Mouse (Mus musculus): ENCODE data around the gene Isoc2a.
A peak's percentile ranks its signal among the peaks of the same experiment; 100 is the strongest.
"Not testable (repeated sequence)": the region's sequence is repeated elsewhere in the genome, so short reads cannot be mapped to it uniquely, and the experiment has no call there.

Gene Isoc2a

DNA sequence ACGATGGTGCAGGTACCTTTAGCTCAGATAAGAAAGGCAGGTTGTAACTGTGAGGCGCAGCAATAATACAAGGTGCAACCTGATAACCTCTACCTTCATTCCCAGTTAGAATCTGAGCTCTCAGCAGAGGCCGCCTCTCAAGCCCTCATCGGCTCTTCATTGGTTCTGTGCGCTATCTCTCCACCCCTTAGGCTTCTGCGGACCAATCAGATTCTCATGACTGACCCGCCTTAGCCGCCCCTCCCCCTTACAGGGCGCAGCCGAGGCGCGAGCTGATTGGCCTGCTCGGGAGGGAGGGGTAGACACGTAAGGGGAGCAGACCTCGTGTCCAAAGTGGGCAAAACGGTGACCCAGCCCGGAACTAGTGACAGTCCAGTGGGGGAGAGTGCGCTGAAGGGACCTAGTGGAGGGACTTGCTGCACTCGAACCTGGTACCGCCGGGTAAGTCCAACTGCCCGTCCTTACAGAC is at the start of gene Isoc2a:
Gene Isoc2a (plus strand): TSS at position 401 of the 469 bp plus-strand sequence.
- DNase-seq (ENCODE audit: low read depth, low spot score), result peak; percentile 97

DNA sequence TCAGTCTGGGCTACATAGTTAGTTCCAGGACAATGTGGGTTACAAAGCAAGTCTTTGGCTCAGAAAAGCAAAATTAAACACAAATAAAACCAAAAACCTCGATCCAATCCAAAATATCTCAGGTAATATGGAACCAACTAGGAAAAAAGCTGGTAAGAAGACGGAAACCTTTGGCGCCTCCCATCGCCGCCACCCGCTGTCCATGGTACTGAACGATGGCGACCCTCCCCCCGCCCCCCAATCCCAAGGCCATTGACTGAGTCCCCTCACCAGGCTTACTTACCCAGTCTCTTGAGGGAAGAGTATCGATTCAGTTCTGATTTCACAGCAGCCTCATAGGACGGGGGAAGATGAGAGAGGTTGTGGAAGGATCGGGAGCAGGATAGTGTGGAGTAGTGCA is 46.5 kb upstream of the Isoc2a start:
- no peak for DNase-seq (ENCODE audit: low read depth, low spot score)

DNA sequence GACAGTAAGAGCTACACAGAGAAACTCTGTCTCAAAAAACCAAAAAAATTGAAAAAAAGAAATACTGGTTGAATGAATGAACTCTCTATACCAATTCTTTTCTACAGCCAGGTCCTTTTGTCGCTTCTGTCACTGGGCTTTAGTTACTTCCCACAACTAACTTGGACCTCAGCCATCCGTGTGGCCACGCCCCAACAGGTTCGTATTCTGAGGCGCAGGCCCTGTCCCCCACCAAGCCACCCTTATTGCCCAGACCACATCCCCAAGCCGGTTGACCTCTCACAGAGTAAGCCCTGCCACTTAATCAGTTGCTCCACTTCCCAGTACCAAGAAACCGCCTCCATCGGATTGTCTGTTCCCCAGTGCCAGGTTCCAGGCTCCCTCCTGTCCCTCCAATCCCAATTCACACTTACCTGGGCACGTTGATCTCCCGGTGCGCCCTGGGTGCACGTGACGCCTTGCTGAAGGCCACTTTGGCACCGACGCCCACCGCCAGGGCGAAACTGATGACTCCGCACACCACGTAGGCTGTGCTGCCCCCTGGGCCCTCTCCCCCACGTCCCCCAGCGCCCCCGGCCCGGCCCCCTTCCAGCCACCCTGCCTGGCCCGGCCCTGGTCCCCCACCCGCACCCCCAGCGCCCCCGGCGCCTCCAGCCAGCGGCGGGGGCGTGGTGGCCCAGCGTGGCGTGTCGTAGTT is 41.2 kb upstream of the Isoc2a start:
- peak; percentile 72 for DNase-seq (ENCODE audit: low read depth, low spot score)

DNA sequence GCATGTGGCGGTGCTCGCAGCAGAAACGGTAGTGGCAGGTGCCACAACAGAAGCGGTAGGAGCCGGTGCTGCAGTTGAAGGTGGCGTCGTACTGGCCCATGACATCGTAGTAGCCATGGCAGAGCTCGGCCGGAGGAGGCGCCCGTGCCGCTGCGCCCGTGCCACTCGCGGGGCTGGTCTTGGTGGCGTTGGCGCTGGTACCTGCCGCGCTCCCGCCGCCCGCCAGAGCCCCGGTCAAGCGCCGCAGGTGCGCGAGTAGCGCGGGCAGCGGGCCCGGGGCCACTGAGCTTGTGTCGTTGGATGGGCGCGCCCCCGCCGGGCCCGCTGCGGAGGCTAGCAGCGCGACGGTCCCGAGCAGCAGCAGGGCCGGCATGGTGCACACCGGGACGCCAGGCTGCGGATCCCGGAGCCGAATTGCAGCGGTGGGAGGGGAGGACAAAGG is 40.6 kb upstream of the Isoc2a start:
- peak; percentile 92 for DNase-seq (ENCODE audit: low read depth, low spot score)

DNA sequence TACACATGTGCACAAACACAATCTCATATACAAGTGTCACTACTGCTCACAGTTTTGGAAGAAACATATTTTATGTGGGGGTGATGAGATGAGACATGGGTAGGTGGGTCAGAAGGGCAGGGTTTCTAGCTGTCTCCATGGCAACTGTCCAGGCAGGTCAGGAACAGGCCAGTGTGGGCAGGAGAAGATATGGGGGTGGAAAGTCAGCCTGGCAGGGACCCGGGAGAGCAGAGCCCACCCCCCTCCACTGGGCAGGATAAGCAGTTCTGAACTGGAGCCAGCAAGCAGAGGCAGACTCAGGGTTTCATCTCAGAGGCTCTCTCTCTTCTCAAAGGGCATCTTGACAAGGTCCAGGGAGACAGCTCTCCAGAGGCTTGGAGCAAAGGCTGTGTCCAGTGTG is 39.3 kb upstream of the Isoc2a start:
- DNase-seq (ENCODE audit: low read depth, low spot score), result no peak

DNA sequence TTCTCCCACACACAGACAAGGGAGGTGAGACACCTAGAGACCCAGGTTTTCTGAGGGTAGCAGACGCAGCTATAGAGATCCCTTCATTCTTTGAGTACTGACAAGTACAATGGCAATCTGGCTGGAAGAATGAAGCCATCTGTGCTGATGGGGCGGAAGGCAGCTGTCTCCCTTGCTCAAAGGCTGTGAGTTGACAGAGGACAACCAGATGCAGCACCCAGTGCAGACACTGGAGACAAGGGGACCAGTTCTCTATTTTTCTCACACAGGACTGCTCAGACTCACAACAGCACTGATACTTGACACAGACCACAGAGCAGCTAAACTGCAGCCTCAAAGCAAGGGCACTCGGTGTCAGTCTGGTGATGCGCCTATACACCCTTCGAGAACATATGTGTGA is 34.9 kb upstream of the Isoc2a start:
- no peak for DNase-seq (ENCODE audit: low read depth, low spot score)

DNA sequence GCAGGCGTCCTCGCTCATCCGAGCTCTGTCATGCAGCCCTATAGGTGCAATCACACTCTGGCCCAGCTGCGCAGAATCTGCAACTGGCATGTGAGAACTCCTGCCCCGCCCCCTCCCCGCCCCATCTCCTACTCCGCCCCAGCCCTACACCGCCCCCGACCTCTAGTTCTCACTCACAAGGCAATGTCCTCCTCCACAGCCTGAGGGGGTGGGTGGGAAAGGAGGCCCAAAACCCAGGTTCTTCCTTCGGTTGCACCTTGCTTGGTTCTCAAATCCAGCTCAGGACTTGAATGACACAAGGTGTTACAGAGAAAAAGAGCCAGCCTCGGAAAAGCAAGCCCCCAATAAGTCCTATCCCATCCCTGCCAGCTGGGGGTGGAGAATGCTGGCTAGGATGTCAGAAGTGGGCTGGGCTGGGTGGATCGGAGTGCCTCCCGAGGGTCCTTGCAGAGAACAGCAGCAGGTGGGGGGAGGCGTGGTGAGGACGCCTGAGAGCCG is 34.3 kb upstream of the Isoc2a start:
- peak; percentile 90 for DNase-seq (ENCODE audit: low read depth, low spot score)

DNA sequence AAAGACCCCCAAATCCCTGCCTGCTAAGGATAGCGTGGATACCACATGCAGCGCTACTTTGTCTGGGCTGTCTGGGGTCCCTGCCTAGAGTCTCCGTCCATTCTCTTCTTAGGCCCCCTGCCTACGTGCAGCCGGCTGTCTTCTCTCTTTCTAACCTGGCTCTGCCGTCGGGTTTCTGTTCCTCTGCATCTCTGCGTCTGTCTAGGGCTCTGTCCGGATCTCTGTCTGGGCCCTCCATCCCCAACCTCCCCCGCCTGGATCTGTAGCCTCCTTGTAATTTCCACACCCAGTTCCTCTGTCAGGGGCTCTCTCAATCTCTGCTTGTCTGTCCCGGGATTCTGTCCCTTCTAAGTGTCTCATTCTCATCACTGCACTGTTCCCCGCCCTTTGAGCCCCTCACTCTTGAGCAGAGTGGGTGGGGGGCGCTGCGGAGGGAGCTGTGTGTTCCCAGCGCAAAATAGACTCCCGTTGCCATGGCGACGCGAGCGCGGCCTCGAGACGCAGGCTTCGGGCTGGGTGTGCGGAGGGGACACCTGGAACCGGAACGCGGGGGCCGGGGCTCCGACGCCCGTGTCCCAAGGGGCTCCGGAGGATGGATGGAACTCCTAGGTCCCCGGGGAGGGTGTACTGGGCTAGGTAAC is 33.2 kb upstream of the Isoc2a start:
- DNase-seq (ENCODE audit: low read depth, low spot score), result peak; percentile 64

DNA sequence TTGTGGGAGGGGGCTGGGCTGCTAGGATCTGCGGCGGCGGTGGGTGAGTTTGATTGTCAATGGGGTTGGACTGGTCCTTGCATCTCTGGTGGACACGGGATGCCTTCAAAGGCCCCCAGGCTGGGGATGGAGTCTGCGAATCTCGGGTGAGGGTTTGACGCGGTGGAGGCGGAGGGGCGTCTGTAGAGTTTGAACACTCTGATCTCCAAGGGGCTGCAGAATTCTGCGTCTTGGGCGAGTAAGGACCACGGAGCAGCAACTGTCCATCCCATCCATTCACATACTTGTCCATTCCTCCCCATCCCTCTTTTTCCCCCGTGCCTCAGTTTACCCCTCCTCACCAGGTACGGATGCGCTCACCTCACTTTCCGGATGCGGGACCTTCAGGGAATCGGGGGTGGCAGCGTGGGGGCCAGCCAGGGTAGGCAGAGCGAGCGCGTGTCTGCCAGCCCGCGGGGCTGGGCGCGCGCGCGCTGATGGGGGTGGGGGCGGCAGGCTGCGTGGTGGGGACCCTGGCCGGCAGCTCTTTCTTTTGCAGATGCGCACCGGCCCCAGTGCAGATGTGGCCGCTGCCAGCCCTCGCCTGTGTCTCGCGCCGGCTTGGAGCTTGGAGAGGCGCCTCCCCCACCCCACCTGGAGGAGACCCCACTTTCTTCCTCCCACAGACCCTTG is 32.6 kb upstream of the Isoc2a start, which contains the start of gene Shisa7:
Gene Shisa7 (minus strand): TSS at position 452 of the 672 bp plus-strand sequence.
- DNase-seq (ENCODE audit: low read depth, low spot score), result no peak

DNA sequence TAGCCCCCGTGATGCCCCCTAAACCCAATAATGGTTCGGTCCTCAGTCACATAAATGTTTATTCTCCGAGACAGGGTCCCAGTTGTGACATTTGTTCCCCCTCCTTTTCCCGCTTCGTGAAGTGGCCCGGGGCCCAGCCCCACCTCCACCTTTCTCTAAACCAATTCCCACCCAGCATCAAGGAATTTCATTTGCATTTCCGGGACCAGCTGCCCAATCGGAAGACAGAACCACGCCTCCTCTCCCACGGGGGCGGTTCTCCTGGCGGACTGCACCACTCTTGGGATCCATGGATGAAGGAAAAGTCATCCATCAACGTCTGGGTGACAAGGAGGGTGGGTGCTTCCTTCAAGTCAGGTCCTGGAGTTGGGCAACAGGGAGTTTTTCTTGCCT is 32.0 kb upstream of the Isoc2a start:
- DNase-seq (ENCODE audit: low read depth, low spot score), result peak; percentile 98

DNA sequence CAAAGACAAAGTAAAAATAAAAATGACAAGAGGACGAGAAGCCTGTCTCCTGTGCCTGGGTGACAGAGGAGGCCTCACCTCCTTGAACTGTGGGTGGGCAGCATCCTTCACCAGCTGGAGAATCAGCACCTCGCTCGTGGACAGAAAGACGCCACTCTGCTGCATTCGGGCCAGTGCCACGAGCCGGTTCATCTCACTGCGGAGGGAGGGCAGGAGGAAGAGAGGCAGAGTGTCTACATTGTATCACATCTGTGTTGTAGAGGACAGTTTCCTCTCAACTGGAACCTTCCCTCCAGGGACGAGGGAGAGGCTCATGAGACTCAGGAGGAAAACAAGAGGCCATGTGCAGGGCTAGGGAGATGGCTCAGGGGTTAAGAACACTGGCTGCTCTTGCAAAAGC is 27.6 kb upstream of the Isoc2a start:
- DNase-seq (ENCODE audit: low read depth, low spot score), result no peak

DNA sequence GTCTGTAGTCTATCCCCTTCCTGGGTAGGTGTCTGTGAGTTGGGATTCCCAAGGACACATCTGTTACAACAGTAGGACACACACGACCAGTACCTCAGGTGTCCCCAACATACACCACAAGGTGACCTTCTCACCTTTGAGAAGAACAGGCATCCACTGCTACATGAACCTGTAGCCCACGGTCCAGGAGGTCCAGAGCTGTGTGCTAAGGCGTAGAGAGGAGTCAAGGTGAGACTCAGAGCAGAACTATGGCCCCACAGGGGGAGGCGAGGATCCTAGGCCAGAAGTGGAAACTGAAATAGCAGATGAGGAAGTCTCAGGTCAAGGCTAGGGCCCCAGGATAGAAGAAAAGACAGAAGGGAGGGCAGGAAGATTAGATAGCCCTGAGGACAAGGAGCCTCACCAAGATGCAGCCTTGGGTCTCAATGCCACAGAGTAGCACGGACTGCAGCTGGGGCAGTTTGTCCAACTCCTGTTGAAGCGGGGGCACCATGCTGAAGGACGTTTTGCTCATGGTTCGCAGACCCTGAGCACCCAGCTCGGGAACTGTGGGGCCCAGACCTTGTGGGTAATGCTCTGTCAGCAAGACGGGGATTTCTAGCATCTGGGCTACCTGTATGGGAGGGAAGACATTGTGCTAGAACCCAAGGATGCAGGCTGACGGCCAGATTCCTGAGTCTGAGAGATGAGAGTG is 26.2 kb upstream of the Isoc2a start:
- DNase-seq (ENCODE audit: low read depth, low spot score), result no peak

DNA sequence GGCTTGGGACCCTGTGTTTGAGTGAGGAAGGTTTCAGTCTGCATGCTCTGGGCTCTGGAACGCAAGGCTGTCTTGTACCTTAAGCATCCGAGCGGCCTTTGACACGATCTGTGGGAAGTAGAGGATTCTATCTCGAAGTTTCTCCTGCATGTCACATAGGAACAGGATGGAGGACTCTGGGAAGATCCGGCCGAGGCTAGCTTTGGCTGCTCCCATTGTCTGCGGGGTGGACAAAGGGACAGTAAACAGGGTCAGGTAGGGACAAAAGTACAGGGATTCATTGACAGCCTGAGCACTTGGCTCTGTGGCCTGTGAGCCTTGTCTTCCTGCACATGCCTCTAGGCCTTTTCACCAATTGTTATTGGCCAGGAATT is 25.7 kb upstream of the Isoc2a start:
- DNase-seq (ENCODE audit: low read depth, low spot score), result no peak

DNA sequence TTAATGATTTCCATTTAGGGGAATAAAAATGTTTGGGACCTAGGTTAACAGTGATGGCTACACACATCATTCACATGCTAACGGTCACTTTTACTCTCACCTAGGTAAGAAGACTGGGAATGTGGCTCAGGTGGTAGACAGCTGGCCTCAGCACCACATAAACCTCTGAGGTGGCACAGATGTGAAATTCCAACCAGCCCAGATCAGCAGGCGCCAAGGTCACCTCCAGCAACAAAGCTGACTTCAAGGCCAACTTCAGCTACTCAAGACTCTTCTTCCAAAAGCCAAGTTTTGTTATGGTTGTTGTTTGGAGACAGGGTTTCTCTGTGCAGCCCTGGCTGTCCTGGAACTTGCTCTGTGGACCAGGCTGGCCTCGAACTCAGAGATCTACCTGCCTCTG is 23.3 kb upstream of the Isoc2a start:
- DNase-seq (ENCODE audit: low read depth, low spot score), result no peak

DNA sequence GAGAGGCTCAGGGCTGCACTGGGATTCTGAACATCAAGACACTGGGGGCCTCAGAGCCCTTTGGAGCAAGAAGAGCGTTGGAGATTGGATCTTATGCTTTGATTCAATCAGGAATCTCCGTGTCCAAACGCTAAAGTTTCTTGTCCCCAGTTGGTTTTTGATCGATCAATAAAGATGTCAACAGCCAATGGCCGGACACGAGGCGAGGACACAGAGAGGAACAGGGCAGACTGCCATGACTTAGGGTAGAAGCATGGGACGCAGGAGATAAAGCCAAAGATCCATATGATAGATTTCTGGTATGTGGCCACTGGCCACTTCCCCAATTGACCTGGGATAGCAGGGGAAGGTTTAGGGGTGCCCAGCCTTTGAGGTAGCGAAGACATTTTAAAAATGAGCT is 20.4 kb upstream of the Isoc2a start:
- no peak for DNase-seq (ENCODE audit: low read depth, low spot score)

DNA sequence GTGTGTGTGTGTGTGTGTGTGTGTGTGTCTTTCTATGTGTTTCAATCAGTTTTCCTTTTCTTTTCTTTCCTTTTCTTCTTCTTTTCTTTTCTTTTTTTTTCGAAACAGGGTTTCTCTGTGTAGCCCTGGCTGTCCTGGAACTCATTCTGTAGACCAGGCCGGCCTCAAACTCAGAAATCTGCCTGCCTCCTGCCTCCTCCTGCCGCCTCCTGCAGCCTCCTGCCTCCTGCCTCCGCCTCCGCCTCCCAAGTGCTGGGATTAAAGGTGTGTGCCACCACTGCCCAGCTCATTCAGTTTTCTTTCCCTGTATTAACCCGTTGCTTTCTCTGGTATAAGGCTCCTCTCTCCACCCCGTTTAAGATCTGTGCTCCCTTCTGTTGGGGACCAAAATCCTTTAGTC is 19.6 kb upstream of the Isoc2a start:
- no peak for DNase-seq (ENCODE audit: low read depth, low spot score)

DNA sequence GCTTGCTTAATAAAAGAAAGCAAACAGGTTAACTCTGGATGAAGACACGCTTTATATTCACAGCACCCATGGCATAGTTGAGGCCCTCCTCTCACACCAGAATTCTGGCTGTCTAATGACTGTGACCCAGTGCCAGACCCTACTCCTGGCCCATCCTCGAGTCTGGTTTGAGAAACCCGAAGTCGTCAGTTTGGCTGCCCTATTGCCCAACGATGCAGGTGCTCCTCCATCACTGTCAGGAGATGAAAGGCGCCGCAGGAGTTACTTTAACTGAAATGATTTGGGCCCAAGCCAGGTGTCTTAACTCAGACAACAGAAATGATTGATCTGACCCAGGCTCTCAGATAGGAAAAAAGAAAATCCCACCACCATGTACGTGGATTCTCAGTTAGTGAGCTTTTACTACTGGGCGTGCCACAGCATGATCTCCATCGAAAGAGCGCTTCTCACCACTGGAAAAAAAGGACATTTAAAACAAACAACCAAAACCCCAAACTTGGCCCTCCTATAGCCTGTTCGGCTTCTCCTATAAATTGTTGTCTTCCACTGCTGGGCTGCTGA is 17.5 kb upstream of the Isoc2a start:
- DNase-seq (ENCODE audit: low read depth, low spot score), result no peak

DNA sequence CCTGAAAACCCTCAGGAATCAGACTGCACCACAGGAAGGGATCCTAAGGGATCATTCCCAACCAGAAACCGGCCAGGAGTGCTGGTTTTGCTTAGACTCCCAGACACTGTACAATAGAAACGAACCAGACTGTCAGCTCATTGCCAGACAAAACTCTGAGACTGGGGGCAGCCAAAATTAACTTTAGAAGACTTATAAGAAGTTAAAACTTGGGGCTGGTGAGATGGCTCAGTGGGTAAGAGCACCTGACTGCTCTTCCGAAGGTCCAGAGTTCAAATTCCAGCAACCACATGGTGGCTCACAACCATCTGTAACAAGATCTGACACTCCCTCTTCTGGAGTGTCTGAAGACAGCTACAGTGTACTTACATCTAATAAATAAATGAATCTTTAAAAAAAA is 16.0 kb upstream of the Isoc2a start:
- DNase-seq (ENCODE audit: low read depth, low spot score), result not testable (repeated sequence)

DNA sequence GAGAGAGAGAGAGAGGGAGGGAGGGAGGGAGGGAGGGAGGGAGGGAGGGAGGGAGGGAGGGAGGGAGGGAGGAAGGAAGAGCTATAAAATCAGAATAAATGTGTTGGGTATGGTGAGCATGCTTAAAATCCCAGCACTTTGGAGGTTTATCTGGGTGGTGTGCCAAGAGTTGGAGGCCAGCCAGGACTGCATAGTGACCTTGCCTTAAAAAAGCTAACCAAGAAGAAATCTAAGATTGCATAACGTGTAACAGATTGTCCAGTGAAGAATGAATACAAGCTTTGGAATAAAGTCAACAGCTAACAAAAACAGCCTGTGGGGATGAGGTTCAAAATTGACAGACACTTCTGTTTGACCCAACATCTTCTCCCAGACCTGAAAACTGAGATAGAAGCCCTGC is 13.9 kb upstream of the Isoc2a start:
- no peak for DNase-seq (ENCODE audit: low read depth, low spot score)

DNA sequence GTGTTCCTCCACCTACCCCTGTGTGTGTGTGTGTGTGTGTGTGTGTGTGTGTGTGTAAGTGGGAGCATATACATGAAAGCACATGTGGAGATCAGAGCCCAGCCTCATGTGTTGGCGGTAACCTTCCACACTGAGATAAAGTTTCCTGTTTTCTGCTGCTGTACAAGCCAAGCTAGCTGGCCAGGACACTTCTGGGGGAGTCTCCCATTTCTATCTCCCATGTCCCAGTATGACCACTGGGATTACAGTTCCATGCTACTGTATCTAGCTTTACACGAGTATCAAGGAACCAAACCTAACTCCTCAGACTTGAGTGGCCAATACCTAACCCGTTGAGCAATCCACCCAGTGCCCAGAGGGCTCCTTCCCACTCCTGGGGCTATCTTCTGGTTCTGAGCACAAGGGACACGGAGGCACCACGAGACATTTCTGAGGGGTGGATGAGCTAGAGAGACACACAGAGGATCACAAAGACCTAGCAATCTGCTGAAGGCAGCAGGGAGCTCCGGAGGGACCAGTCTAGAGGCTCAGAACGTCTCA is 13.3 kb upstream of the Isoc2a start:
- no peak for DNase-seq (ENCODE audit: low read depth, low spot score)

DNA sequence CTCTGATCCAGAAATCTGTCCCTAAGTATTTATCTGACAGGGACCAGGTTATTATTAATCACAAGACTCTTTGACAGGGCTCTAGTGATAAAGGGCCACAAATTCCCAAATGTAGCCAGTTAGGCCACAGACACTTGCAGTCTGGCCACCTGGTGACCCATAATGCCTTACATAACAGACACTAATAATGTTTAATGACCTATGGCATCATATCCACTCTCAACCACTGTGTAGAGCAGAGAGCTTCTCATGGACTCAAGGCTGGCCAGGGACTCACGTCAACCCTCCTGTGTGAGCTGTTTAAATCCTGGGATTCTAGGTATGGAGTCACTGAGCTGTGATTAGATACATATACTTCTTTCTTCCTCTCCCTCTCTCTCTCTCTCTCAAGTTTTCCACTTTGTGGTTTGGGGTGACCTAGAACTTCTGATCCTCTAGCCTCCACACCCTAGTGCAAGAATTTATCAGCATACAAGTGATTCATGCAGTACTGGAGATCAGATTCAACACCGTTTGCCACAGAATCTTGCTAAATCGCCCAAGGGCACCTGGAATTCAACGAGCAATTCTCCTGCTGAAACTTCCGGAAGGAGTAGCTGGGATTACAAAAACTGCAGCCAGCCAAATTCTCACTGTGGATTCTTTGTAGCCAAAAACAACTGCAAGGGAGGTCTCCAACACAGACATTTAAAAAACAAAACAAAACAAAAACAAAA is 12.7 kb upstream of the Isoc2a start:
- no peak for DNase-seq (ENCODE audit: low read depth, low spot score)
